Mouse (Mus musculus) left cerebral cortex, postnatal 36 days (tissue): ENCODE results near the gene Fsd1. TPM values are rescaled to one million over a fixed set of nuclear protein-coding genes. Genes with fewer than 3 reads are reported as not detected.

Experiments used
- DNase-seq, 2 experiments: peaks; one replicate each; pipeline ENCODE4 v3.0.0; 2021 to 2022; ENCODE audit warnings: low spot score in 2 of 2, mixed read lengths in 1 of 2
- intact Hi-C: fragments of 180-260 bp; cut with DNase I; formaldehyde crosslinking; loops from one replicate; pipeline ENCODE4 v1.15.1; 2025
- total RNA-seq, 2 experiments: library from RNA; stranded (reverse); gene quantifications; 2 replicates each; pipeline ENCODE4 v1.2.3; 2021

Gene Fsd1
- total RNA-seq, 2 experiments from 2014 or later: 75.0 to 97.4 TPM

GRCm38 (mm10) chr17:55959946-55960740, 26.2 kb upstream of the Fsd1 start:
- no peak for DNase-seq
- intact Hi-C loops: loop anchor here (2.0 kb wide), 2 partner anchors 49 to 67 kb away; partner anchors contain the start of gene Zfp959

GRCm38 (mm10) chr17:55960791-55961190, 25.5 kb upstream of the Fsd1 start:
- intact Hi-C loops: no loop called here
- DNase-seq: no peak

- intact Hi-C loops: no loop called here
- DNase-seq: no peak
Observed at GRCm38 (mm10) chr17:55961631-55962030, 24.7 kb upstream of the Fsd1 start.

- DNase-seq: no peak
- intact Hi-C loops: no loop called here
Observed at GRCm38 (mm10) chr17:55963171-55963570, 23.1 kb upstream of the Fsd1 start.

GRCm38 (mm10) chr17:55964496-55964895, 21.8 kb upstream of the Fsd1 start:
- DNase-seq: no peak
- intact Hi-C loops: no loop called here

GRCm38 (mm10) chr17:55964996-55965395, 21.3 kb upstream of the Fsd1 start:
- intact Hi-C loops: no loop called here
- DNase-seq: no peak

GRCm38 (mm10) chr17:55967186-55967585, 19.1 kb upstream of the Fsd1 start:
- intact Hi-C loops: no loop called here
- DNase-seq: no peak

GRCm38 (mm10) chr17:55968210-55968609, 18.1 kb upstream of the Fsd1 start:
- no peak for DNase-seq
- intact Hi-C loops: no loop called here

GRCm38 (mm10) chr17:55969560-55969959, 16.7 kb upstream of the Fsd1 start:
- intact Hi-C loops: no loop called here
- DNase-seq: no peak

- intact Hi-C loops: no loop called here
- DNase-seq: peak; percentile 44 to 53
Observed at GRCm38 (mm10) chr17:55969966-55970891, 16.1 kb upstream of the Fsd1 start, which contains the start of gene Shd. Gene Shd (plus strand): TSS chr17:55970467.

- no peak for DNase-seq
- intact Hi-C loops: no loop called here
Observed at GRCm38 (mm10) chr17:55971453-55971852, 14.9 kb upstream of the Fsd1 start.

GRCm38 (mm10) chr17:55976255-55976862, 9.9 kb upstream of the Fsd1 start:
- intact Hi-C loops: loop anchor here (5.0 kb wide), 1 partner anchor 36 kb away; no protein-coding TSS in a partner anchor
- peak; percentile 74 for DNase-seq

GRCm38 (mm10) chr17:55977301-55977700, 9.0 kb upstream of the Fsd1 start:
- no peak for DNase-seq
- intact Hi-C loops: loop anchor here (5.0 kb wide), 1 partner anchor 35 kb away; no protein-coding TSS in a partner anchor

- intact Hi-C loops: no loop called here
- DNase-seq: no peak
Observed at GRCm38 (mm10) chr17:55990278-55990898, 4.1 kb downstream of the Fsd1 start.

- no peak for DNase-seq
- intact Hi-C loops: no loop called here
Observed at GRCm38 (mm10) chr17:55996007-55996406, 9.7 kb downstream of the Fsd1 start.

- DNase-seq: no peak
- intact Hi-C loops: no loop called here
Observed at GRCm38 (mm10) chr17:55999794-56000499, 13.6 kb downstream of the Fsd1 start.

GRCm38 (mm10) chr17:56003000-56003399, 16.7 kb downstream of the Fsd1 start:
- DNase-seq: no peak
- intact Hi-C loops: no loop called here

GRCm38 (mm10) chr17:56005415-56006061, 19.2 kb downstream of the Fsd1 start, which contains the start of the genes Stap2 and Mpnd:
Gene Stap2 (minus strand): TSS chr17:56005584.
Gene Mpnd (plus strand): TSS chr17:56005711.
- no peak for DNase-seq
- intact Hi-C loops: no loop called here
